Mouse (Mus musculus) small intestine, adult 2 months (tissue): ENCODE measurements around the gene Nav2.

Experiments
- CTCF ChIP-seq: fragments of 200-500 bp; IDR thresholded peaks from 2 replicates; pipeline ENCODE4 v1.5.1; 2012; ENCODE audit warnings: low read depth, mild to moderate bottlenecking, control low read depth, inconsistent platforms, low read length, moderate library complexity, mixed read lengths; ENCODE audit not compliant: insufficient replicate concordance, insufficient read length; ENCODE audit errors: extremely low read depth
- POLR2A ChIP-seq: fragments of 200-500 bp; IDR thresholded peaks from 2 replicates; pipeline ENCODE4 v1.6.1; 2012; ENCODE audit warnings: low read depth, mild to moderate bottlenecking, control low read depth, inconsistent platforms, low read length, moderate library complexity

- no peak for TF ChIP-seq CTCF
- TF ChIP-seq POLR2A, result no peak
Measured at GRCm38 (mm10) chr7:48963112-48963511, 54.6 kb downstream of the Nav2 start.
